Mouse (Mus musculus) left cerebral cortex, postnatal 25 days (tissue): ENCODE measurements around the gene Gpx7. TPM values are rescaled to one million over a fixed set of nuclear protein-coding genes. Genes with fewer than 3 reads are reported as not detected.

Source experiments
- DNase-seq, 2 experiments: peaks; one replicate each; pipeline ENCODE4 v3.0.0; 2022; ENCODE audit warnings: low spot score in 2 of 2, mixed read lengths in 1 of 2
- intact Hi-C: fragments of 180-260 bp; cut with DNase I; formaldehyde crosslinking; loops from one replicate; pipeline ENCODE4 v1.15.1; 2025
- total RNA-seq, 2 experiments: library from RNA; stranded (reverse); gene quantifications; 2 replicates each; pipeline ENCODE4 v1.2.3; 2021

Gene Gpx7
- 1 to 10 TPM; 5.5 to 6.2 TPM for total RNA-seq

DNA sequence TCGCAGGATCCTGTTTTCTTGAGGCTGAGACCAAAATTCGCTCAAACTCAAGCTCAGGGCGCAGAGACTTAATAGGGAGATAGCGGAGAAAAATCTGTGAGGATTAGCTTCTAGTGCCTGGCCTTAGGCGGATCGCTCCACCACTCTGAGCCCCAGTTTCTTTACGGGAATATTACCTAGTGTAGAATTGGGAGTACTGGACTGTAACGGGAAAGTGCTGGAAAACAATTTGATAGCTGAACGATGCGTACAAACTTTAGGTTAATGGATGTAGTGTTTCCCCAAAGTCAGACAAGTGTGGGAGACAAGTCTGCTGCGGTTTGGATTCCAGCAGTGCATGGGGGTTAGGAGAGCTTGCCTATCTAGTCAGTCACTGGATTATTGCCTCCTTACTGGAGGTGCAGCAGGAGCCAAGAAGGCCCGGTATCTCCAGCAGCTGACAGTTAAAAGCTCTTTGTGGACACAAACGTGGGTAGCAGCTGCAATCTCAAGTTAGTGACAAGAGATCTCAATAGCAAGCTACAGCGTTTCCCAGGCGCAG lies at the start of gene Gpx7:
Gene Gpx7 (minus strand): TSS at position 101 of the 541 bp plus-strand sequence.
- peak; percentile 8 to 10 for DNase-seq
- intact Hi-C loops: loop anchor here (5.0 kb wide), 1 partner anchor 50 kb away; the partner anchor contains the start of gene Tut4

DNA sequence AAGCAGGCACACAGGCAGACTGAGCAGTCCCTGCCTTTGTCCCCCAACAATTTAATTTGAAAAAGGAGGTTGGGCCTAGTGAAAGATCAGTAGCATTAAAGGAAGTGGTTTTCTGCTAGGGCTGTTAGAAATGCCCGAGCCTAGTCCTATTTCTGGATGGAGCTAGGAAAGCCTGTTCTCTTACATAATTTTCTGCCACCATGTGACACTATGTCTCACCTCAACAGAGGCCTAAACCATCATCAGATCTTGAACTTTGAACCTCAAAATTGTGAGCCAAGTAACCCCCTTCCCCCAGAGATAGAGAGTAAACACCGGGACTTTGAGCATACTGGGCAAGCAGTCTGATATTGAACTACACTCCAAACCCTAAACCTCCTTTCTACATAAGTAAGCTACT lies 49.3 kb upstream of the Gpx7 start:
- intact Hi-C loops: loop anchor here (5.0 kb wide), 1 partner anchor 49 kb away; the partner anchor contains the start of gene Gpx7

GRCm38 (mm10) chr4:108448091-108448490 lies 41.3 kb upstream of the Gpx7 start:
- intact Hi-C loops: loop anchor here (5.0 kb wide), 1 partner anchor 36 kb away; no protein-coding TSS in a partner anchor
- DNase-seq: no peak

More for the DNA sequence above, 49.3 kb upstream of the Gpx7 start:
- DNase-seq: no peak

DNA sequence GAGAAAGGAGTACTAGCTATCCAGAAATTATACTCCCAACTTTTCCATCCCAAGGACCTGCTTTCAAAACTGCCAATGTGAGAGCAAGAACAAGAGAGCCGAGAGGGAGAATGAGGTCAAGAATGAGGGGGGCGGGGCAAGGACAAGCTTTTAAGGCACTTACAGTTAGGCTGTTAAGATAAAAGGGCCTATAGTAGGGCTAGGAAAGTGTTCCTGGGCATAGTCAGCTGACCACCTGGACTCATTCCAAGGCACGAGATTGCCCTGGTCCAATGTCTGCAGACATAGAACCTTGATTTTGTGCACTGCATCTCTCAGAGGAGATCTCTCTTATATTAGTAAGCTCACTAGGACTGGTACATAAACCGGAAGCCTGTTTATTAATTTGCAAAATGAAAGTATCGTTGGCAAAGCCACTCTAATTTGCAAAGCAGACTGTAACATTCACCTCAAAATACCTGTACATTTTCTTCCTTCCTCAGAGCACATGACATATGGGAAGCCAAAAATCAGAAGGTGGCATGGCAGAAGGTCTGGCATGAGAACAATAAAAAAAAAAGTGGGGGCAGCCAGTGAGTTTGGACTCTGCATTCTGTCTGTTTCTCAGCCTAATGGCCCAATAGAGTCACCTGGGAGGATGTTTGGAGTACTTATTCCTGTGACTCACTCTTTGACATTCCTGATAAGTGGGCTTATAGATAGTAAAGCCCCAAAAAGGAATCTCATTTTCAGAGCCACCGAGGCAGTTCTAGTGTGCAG lies 31.5 kb upstream of the Gpx7 start:
- intact Hi-C loops: loop anchor here (10.0 kb wide), 1 partner anchor 223 kb away; the partner anchor contains the start of gene Zyg11a

DNA sequence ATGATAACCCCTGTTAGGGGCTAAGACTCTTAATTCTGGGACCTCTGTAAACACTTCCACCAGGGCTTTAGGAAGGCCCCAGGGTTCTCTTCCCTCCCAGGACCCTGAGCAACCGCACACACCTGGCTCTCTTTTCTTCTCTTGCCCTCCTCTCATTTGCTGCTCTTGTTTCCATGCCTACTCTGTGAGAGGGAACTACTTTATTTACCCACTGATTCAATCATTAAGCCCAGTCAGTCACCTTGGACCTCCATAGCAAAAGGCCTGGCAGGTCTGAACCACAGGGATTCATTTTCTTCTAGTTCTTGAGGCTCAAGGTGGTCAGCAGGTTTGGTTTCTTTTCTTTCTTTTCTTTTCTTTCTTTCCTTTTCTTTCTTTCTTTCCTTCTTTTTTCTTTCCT lies 29.5 kb upstream of the Gpx7 start:
- intact Hi-C loops: loop anchor here (10.0 kb wide), 1 partner anchor 221 kb away; the partner anchor contains the start of gene Zyg11a
- DNase-seq: no peak

More for the DNA sequence above, 31.5 kb upstream of the Gpx7 start:
- DNase-seq: no peak

GRCm38 (mm10) chr4:108435646-108436045 lies 28.9 kb upstream of the Gpx7 start:
- DNase-seq: no peak
- intact Hi-C loops: loop anchor here (10.0 kb wide), 1 partner anchor 221 kb away; the partner anchor contains the start of gene Zyg11a

- no peak for DNase-seq
- intact Hi-C loops: loop anchor here (10.0 kb wide), 1 partner anchor 220 kb away; the partner anchor contains the start of gene Zyg11a
Measured at GRCm38 (mm10) chr4:108434781-108435180, 28.0 kb upstream of the Gpx7 start.

- intact Hi-C loops: loop anchor here (10.0 kb wide), 1 partner anchor 219 kb away; the partner anchor contains the start of gene Zyg11a
- DNase-seq: no peak
Measured at GRCm38 (mm10) chr4:108434221-108434620, 27.5 kb upstream of the Gpx7 start.

DNA sequence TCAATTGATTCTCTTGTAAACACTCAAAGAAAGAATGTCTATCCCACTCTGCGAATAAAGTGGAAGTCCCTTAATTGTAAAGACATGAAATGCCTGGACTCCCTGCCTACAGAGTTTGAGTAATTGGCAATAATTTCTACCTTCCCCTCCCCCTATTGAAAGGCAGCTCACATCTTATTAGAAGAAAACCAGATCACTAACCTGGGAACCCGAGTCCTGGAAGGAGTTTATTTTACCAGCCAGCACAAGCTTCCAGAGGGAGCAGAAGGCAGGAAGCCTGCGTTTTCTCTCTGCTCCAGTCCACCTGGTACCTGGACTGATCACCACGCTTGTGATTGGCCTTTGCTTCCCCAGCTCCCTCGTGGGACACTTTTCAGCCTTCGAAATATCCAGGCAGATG lies 26.6 kb upstream of the Gpx7 start:
- intact Hi-C loops: loop anchor here (10.0 kb wide), 1 partner anchor 219 kb away; the partner anchor contains the start of gene Zyg11a
- no peak for DNase-seq

- no peak for DNase-seq
- intact Hi-C loops: loop anchor here (10.0 kb wide), 1 partner anchor 217 kb away; the partner anchor contains the start of gene Zyg11a
Measured at GRCm38 (mm10) chr4:108431561-108431936, 24.8 kb upstream of the Gpx7 start.

GRCm38 (mm10) chr4:108430656-108431560 lies 24.1 kb upstream of the Gpx7 start:
- DNase-seq: no peak
- intact Hi-C loops: loop anchor here (10.0 kb wide), 1 partner anchor 216 kb away; the partner anchor contains the start of gene Zyg11a

GRCm38 (mm10) chr4:108428341-108428721 lies 21.6 kb upstream of the Gpx7 start:
- no peak for DNase-seq
- intact Hi-C loops: no loop called here

DNA sequence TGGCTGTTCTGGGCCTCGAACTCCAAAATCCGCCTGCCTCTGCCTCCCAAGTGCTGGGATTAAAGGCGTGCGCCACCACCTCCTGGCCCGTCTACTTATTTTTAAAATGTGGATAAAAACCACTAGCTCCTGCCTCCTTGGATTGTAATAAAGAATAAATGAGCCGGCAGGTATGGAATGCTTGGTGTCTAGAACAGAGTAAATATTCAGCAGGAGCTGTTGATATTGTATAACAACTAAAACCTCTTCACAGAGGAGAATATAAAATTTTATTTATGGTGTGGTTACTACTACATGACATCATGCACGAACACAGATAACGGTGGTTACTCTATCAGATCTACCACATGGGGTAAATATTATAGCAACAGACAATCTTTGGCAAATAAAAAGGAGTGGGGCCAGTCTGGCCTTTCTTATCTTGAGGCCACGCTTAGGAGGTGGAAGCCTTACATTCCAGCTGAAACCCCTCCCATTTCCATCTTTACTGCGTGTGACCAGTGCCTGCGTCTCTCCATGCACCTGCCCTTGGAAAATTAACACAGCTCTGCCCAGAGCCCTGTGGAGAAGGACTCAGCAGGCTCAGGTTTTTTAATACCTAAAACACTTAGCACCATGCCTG lies 21.1 kb upstream of the Gpx7 start:
- DNase-seq: no peak
- intact Hi-C loops: no loop called here

- intact Hi-C loops: no loop called here
- DNase-seq: no peak
Measured at GRCm38 (mm10) chr4:108424587-108424986, 17.8 kb upstream of the Gpx7 start.

- no peak for DNase-seq
- intact Hi-C loops: loop anchor here (5.0 kb wide), 1 partner anchor 50 kb away; the partner anchor contains the start of gene Tut4
Measured at GRCm38 (mm10) chr4:108407621-108408020, 860 bp upstream of the Gpx7 start.

GRCm38 (mm10) chr4:108406138-108406860 lies 462 bp downstream of the Gpx7 start:
- DNase-seq: peak; percentile 78
- intact Hi-C loops: loop anchor here (5.0 kb wide), 1 partner anchor 51 kb away; the partner anchor contains the start of gene Tut4

GRCm38 (mm10) chr4:108405766-108406137 lies 1.0 kb downstream of the Gpx7 start:
- no peak for DNase-seq
- intact Hi-C loops: loop anchor here (5.0 kb wide), 1 partner anchor 52 kb away; the partner anchor contains the start of gene Tut4
